Mouse (Mus musculus) kidney, postnatal 0 days (tissue): ENCODE measurements around the gene Acvr2b. TPM values are rescaled to one million over a fixed set of nuclear protein-coding genes. Genes with fewer than 3 reads are reported as not detected.
A peak's percentile ranks its signal among the peaks of the same experiment; 100 is the strongest.

Experiments used
- ATAC-seq: fragments of 200-750 bp; cut with Nextera tagmentation; replicated peaks from 2 replicates; pipeline ENCODE4 v1.8.0; 2017; ENCODE audit warnings: low read depth, moderate number of reproducible peaks, moderate TSS enrichment, moderate library complexity; ENCODE audit not compliant: low FRiP score
- DNase-seq: peaks from one replicate; pipeline ENCODE4 v3.0.0-alpha.2; 2016; ENCODE audit warnings: low spot score
- H3K27ac ChIP-seq: fragments of 300-500 bp; sonication (generic); 2 replicates; pipeline ENCODE4 v1.5.1; 2014; ENCODE audit warnings: mild to moderate bottlenecking
- H3K27me3 ChIP-seq: fragments of 300-500 bp; sonication (generic); 2 replicates; pipeline ENCODE4 v1.6.1; 2014; ENCODE audit warnings: low read length, mixed read lengths; ENCODE audit not compliant: insufficient read depth
- H3K36me3 ChIP-seq: fragments of 300-500 bp; sonication (generic); 2 replicates; pipeline ENCODE4 v1.6.1; 2014; ENCODE audit warnings: low read length, mixed read lengths; ENCODE audit not compliant: insufficient read depth
- H3K4me1 ChIP-seq: fragments of 300-500 bp; sonication (generic); replicated peaks from 2 replicates; pipeline ENCODE4 v1.6.1; 2014; ENCODE audit warnings: antibody characterized with exemption, low read length, mixed read lengths; ENCODE audit not compliant: insufficient read depth
- H3K4me2 ChIP-seq: fragments of 300-500 bp; sonication (generic); 2 replicates; pipeline ENCODE4 v1.6.1; 2014; ENCODE audit warnings: mild to moderate bottlenecking, low read length, moderate library complexity, mixed read lengths
- H3K4me3 ChIP-seq: fragments of 300-500 bp; sonication (generic); replicated peaks from 2 replicates; pipeline ENCODE4 v1.5.1; 2014; ENCODE audit warnings: low read depth, low read length
- H3K9ac ChIP-seq: fragments of 300-500 bp; sonication (generic); 2 replicates; pipeline ENCODE4 v1.6.1; 2014; ENCODE audit warnings: low read depth, low read length
- H3K9me3 ChIP-seq: fragments of 300-500 bp; sonication (generic); replicated peaks from 2 replicates; pipeline ENCODE4 v1.6.1; 2016; ENCODE audit warnings: low read length, inconsistent platforms, mixed read lengths
- CTCF ChIP-seq: IDR thresholded peaks from 2 replicates; pipeline ENCODE4 v1.5.1; 2016; ENCODE audit warnings: antibody characterized with exemption, low read depth, mild to moderate bottlenecking, moderate library complexity
- WGBS: fragments of 180-500 bp; shearing (Covaris S2); extraction: QIAGEN DNeasy Blood & Tissue Kit; methylation state at CpG from one replicate; pipeline ENCODE4 v1.1.7; 2014; 5-methylcytosine and 5-hydroxymethylcytosine counted together
- polyA plus RNA-seq: library from polyadenylated mRNA; unstranded; fragments of >200 nt; fragmentation: Nextera tagmentation; extraction: Ambion mirVana; gene quantifications from 2 replicates; pipeline ENCODE4 v1.2.1, GENCODE M21; 2015

Gene Acvr2b
- polyA plus RNA-seq, 1 experiment from 2014 or later: 17.6 TPM

GRCm38 (mm10) chr9:119378231-119378630 lies 23.7 kb upstream of the Acvr2b start:
- no peak overlapping the region for H3K4me3 ChIP-seq
- no peak overlapping the region for H3K4me2 ChIP-seq
- no peak for TF ChIP-seq CTCF
- no peaks in the 10 kb centered on the region for H3K4me1 ChIP-seq
- WGBS: 80% methylated on average over 4 of the region's 4 CpGs
- H3K27ac ChIP-seq: no peak overlapping the region
- 0 out of 2 replicates have a peak, but pooled peaks cover 3% of the 10 kb centered on the region for H3K36me3 ChIP-seq
- DNase-seq (no peak), ATAC-seq (no peak)
- H3K27me3 ChIP-seq: no peaks in the 10 kb centered on the region
- no peak overlapping the region for H3K9ac ChIP-seq
- H3K9me3 ChIP-seq: no peaks in the 10 kb centered on the region

GRCm38 (mm10) chr9:119382603-119383002 lies 19.3 kb upstream of the Acvr2b start:
- Histone ChIP-seq H3K36me3 (0 out of 2 replicates have a peak, but pooled peaks cover 3% of the 10 kb centered on the region), H3K27me3 (no peaks in the 10 kb centered on the region), H3K9me3 (no peaks in the 10 kb centered on the region), H3K4me1 (no peaks in the 10 kb centered on the region), H3K27ac (no peak overlapping the region), H3K9ac (no peak overlapping the region), H3K4me3 (no peak overlapping the region), H3K4me2 (no peak overlapping the region)
- ATAC-seq (no peak), DNase-seq (no peak)
- 66% methylated on average over 6 of the region's 6 CpGs for WGBS
- no peak for TF ChIP-seq CTCF

GRCm38 (mm10) chr9:119388956-119389355 lies 13.0 kb upstream of the Acvr2b start:
- 46% methylated on average over 5 of the region's 5 CpGs for WGBS
- no peaks in the 10 kb centered on the region for H3K36me3 ChIP-seq
- TF ChIP-seq CTCF: no peak
- H3K27ac ChIP-seq: no peak overlapping the region
- H3K9ac ChIP-seq: no peak overlapping the region
- no peaks in the 10 kb centered on the region for H3K4me1 ChIP-seq
- H3K9me3 ChIP-seq: no peaks in the 10 kb centered on the region
- ATAC-seq (no peak), DNase-seq (peak; percentile 47)
- no peak overlapping the region for H3K4me3 ChIP-seq
- H3K27me3 ChIP-seq: no peaks in the 10 kb centered on the region
- no peak overlapping the region for H3K4me2 ChIP-seq

GRCm38 (mm10) chr9:119390214-119390613 lies 11.7 kb upstream of the Acvr2b start:
- no peak overlapping the region for H3K9ac ChIP-seq
- no peaks in the 10 kb centered on the region for H3K4me1 ChIP-seq
- DNase-seq (no peak), ATAC-seq (no peak)
- H3K27ac ChIP-seq: no peak overlapping the region
- 98% methylated on average over 2 of the region's 2 CpGs for WGBS
- no peak overlapping the region for H3K4me3 ChIP-seq
- H3K36me3 ChIP-seq: no peaks in the 10 kb centered on the region
- no peak overlapping the region for H3K4me2 ChIP-seq
- H3K27me3 ChIP-seq: no peaks in the 10 kb centered on the region
- TF ChIP-seq CTCF: no peak
- no peaks in the 10 kb centered on the region for H3K9me3 ChIP-seq

- TF ChIP-seq CTCF: no peak
- H3K36me3 ChIP-seq: no peaks in the 10 kb centered on the region
- DNase-seq: no peak
- no peak overlapping the region for H3K4me2 ChIP-seq
- no peak for ATAC-seq
- no peaks in the 10 kb centered on the region for H3K9me3 ChIP-seq
- H3K27me3 ChIP-seq: no peaks in the 10 kb centered on the region
- 88% methylated on average over 1 of the region's 1 CpGs for WGBS
- no peak overlapping the region for H3K4me3 ChIP-seq
- H3K9ac ChIP-seq: no peak overlapping the region
- no peak overlapping the region for H3K27ac ChIP-seq
- H3K4me1 ChIP-seq: no peaks in the 10 kb centered on the region
Measured at GRCm38 (mm10) chr9:119394808-119395207, 7.1 kb upstream of the Acvr2b start.

- H3K9ac ChIP-seq: peak overlapping the region; percentile 24
- TF ChIP-seq CTCF: no peak
- peak; percentile 1; the same call in 1 of the 2 replicates for ATAC-seq
- DNase-seq: peak; percentile 7
- no peaks in the 10 kb centered on the region for H3K9me3 ChIP-seq
- H3K4me1 ChIP-seq: peaks cover 6% of the 10 kb centered on the region; the same call in 1 of the 2 replicates
- 2% methylated on average over 7 of the region's 7 CpGs for WGBS
- H3K4me3 ChIP-seq: peak overlapping the region; percentile 91
- H3K4me2 ChIP-seq: peak overlapping the region; percentile 98
- no peak overlapping the region for H3K27ac ChIP-seq
- H3K27me3 ChIP-seq: no peaks in the 10 kb centered on the region
- H3K36me3 ChIP-seq: no peaks in the 10 kb centered on the region
Measured at GRCm38 (mm10) chr9:119401351-119401750, 567 bp upstream of the Acvr2b start.
